Mouse (Mus musculus): ENCODE measurements around the gene Tfcp2l1. TPM values are rescaled to one million over a fixed set of nuclear protein-coding genes. Genes with fewer than 3 reads are reported as not detected.

The Tfcp2l1 gene
- polyA plus RNA-seq, 1 experiment from 2014 or later: 1.2 TPM

DNA sequence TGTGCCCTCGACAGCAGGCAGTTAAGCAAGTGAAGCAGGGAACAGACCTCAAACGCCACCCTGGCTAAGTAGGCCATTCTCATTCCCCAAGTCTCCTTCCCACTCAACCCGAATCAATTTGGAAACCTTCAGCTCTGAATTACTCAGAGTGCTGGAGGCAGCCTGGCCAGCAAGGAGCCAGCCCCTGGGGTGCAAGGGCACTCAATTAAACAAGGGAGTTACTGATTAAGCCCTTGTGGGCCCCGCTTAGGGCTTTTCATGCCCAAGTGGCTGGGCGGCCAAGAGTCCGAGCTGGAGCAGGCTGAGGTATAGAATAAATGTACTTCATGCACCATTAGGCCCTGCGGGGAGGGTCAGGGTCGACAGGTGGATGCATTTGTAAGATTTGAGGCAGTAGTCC, 44.5 kb downstream of the Tfcp2l1 start:
- Histone ChIP-seq H3K4me2 (ENCODE audit: low read depth, low read length) (no peak overlapping the region), H3K4me1 (ENCODE audit: control insufficient read depth, low read depth, low read length) (no peaks in the 10 kb centered on the region), H3K4me3 (ENCODE audit: low read depth, low read length) (no peak overlapping the region), H3K9ac (ENCODE audit: low read depth, low read length) (no peak overlapping the region), H3K9me3 (replicated peaks; ENCODE audit: control insufficient read depth, low read length) (no peaks in the 10 kb centered on the region), H3K36me3 (ENCODE audit: control insufficient read depth, insufficient read depth) (no peaks in the 10 kb centered on the region), H3K27ac (ENCODE audit: low read length) (no peak overlapping the region), H3K27me3 (ENCODE audit: control insufficient read depth, insufficient read depth, low read depth, low read length) (no peaks in the 10 kb centered on the region)
- ATAC-seq (ENCODE audit: low read depth): no peak
- 52% methylated on average over 8 of the region's 8 CpGs for WGBS (ENCODE audit: insufficient replicate concordance)

DNA sequence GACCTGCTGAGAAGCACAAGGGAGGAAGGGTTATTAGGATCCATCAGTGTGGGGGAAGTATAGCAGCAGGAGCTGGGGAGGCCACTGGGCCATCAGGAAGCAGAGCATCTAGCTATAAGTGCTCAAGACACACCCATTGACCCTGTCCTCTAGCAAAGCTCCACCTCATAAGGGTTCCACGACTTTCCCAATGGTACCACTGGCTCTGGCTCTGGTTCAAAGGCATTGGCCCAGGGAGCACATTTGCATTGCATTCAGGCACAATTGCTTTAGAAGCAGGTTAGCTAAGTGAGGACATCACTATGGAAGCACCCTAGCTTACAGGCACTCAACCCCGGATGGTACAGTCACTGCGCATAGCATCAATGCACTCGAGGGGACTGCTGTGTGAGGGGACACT, 46.4 kb downstream of the Tfcp2l1 start:
- Histone ChIP-seq H3K4me2 (ENCODE audit: low read depth, low read length) (no peak overlapping the region), H3K27me3 (ENCODE audit: control insufficient read depth, insufficient read depth, low read depth, low read length) (no peaks in the 10 kb centered on the region), H3K4me1 (ENCODE audit: control insufficient read depth, low read depth, low read length) (no peaks in the 10 kb centered on the region), H3K36me3 (ENCODE audit: control insufficient read depth, insufficient read depth) (no peaks in the 10 kb centered on the region), H3K9ac (ENCODE audit: low read depth, low read length) (no peak overlapping the region), H3K27ac (ENCODE audit: low read length) (no peak overlapping the region), H3K4me3 (ENCODE audit: low read depth, low read length) (no peak overlapping the region), H3K9me3 (replicated peaks; ENCODE audit: control insufficient read depth, low read length) (no peaks in the 10 kb centered on the region)
- 61% methylated on average over 4 of the region's 4 CpGs for WGBS (ENCODE audit: insufficient replicate concordance)
- no peak for ATAC-seq (ENCODE audit: low read depth)

GRCm38 (mm10) chr1:118681980-118682379, 54.2 kb downstream of the Tfcp2l1 start:
- no peaks in the 10 kb centered on the region for H3K9me3 ChIP-seq (replicated peaks; ENCODE audit: control insufficient read depth, low read length)
- no peaks in the 10 kb centered on the region for H3K27me3 ChIP-seq (ENCODE audit: control insufficient read depth, insufficient read depth, low read depth, low read length)
- H3K4me1 ChIP-seq (ENCODE audit: control insufficient read depth, low read depth, low read length): no peaks in the 10 kb centered on the region
- 53% methylated on average over 1 of the region's 1 CpGs for WGBS (ENCODE audit: insufficient replicate concordance)
- H3K9ac ChIP-seq (ENCODE audit: low read depth, low read length): no peak overlapping the region
- no peak for ATAC-seq (ENCODE audit: low read depth)
- no peak overlapping the region for H3K27ac ChIP-seq (ENCODE audit: low read length)
- no peak overlapping the region for H3K4me2 ChIP-seq (ENCODE audit: low read depth, low read length)
- H3K4me3 ChIP-seq (ENCODE audit: low read depth, low read length): no peak overlapping the region
- H3K36me3 ChIP-seq (ENCODE audit: control insufficient read depth, insufficient read depth): no peaks in the 10 kb centered on the region

- H3K9ac ChIP-seq (ENCODE audit: low read depth, low read length): no peak overlapping the region
- H3K4me2 ChIP-seq (ENCODE audit: low read depth, low read length): no peak overlapping the region
- no peak for ATAC-seq (ENCODE audit: low read depth)
- no peaks in the 10 kb centered on the region for H3K4me1 ChIP-seq (ENCODE audit: control insufficient read depth, low read depth, low read length)
- no peak overlapping the region for H3K27ac ChIP-seq (ENCODE audit: low read length)
- no peaks in the 10 kb centered on the region for H3K36me3 ChIP-seq (ENCODE audit: control insufficient read depth, insufficient read depth)
- no peaks in the 10 kb centered on the region for H3K27me3 ChIP-seq (ENCODE audit: control insufficient read depth, insufficient read depth, low read depth, low read length)
- 44% methylated on average over 4 of the region's 4 CpGs for WGBS (ENCODE audit: insufficient replicate concordance)
- H3K4me3 ChIP-seq (ENCODE audit: low read depth, low read length): no peak overlapping the region
- H3K9me3 ChIP-seq (replicated peaks; ENCODE audit: control insufficient read depth, low read length): no peaks in the 10 kb centered on the region
Observed at GRCm38 (mm10) chr1:118683686-118684085, 55.9 kb downstream of the Tfcp2l1 start.

DNA sequence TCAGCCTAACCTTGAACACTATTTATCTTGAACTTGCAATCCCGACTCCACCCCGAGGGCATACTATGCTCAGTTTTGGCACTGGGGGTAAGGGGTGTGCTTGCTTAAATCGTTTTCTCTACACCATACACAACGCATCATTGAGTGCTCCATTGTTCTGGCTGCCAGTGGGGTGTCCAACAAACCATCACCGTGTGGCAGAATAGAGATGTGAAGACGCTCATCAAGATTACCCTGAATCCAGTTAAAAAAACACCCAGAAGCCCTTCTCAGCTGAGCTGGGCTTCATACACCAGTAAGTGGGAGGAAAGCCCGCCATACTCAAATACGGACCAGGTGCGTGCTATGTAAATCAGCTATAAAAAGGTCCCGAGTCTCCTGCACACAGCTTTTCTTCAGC, 60.0 kb downstream of the Tfcp2l1 start:
- Histone ChIP-seq H3K4me2 (ENCODE audit: low read depth, low read length) (no peak overlapping the region), H3K4me3 (ENCODE audit: low read depth, low read length) (no peak overlapping the region), H3K27ac (ENCODE audit: low read length) (no peak overlapping the region), H3K4me1 (ENCODE audit: control insufficient read depth, low read depth, low read length) (no peaks in the 10 kb centered on the region), H3K9me3 (replicated peaks; ENCODE audit: control insufficient read depth, low read length) (no peaks in the 10 kb centered on the region), H3K9ac (ENCODE audit: low read depth, low read length) (no peak overlapping the region), H3K36me3 (ENCODE audit: control insufficient read depth, insufficient read depth) (no peaks in the 10 kb centered on the region), H3K27me3 (ENCODE audit: control insufficient read depth, insufficient read depth, low read depth, low read length) (no peaks in the 10 kb centered on the region)
- WGBS (ENCODE audit: insufficient replicate concordance): 63% methylated on average over 10 of the region's 10 CpGs
- ATAC-seq (ENCODE audit: low read depth): no peak

- no peaks in the 10 kb centered on the region for H3K36me3 ChIP-seq (ENCODE audit: control insufficient read depth, insufficient read depth)
Observed at GRCm38 (mm10) chr1:118689830-118690229, 62.1 kb downstream of the Tfcp2l1 start.

GRCm38 (mm10) chr1:118694436-118694835, 66.7 kb downstream of the Tfcp2l1 start:
- no peak overlapping the region for H3K4me2 ChIP-seq (ENCODE audit: low read depth, low read length)
- no peak for ATAC-seq (ENCODE audit: low read depth)
- H3K27me3 ChIP-seq (ENCODE audit: control insufficient read depth, insufficient read depth, low read depth, low read length): no peaks in the 10 kb centered on the region
- H3K9me3 ChIP-seq (replicated peaks; ENCODE audit: control insufficient read depth, low read length): no peaks in the 10 kb centered on the region
- 57% methylated on average over 2 of the region's 2 CpGs for WGBS (ENCODE audit: insufficient replicate concordance)
- H3K4me3 ChIP-seq (ENCODE audit: low read depth, low read length): no peak overlapping the region
- no peak overlapping the region for H3K27ac ChIP-seq (ENCODE audit: low read length)
- H3K9ac ChIP-seq (ENCODE audit: low read depth, low read length): no peak overlapping the region
- H3K36me3 ChIP-seq (ENCODE audit: control insufficient read depth, insufficient read depth): no peaks in the 10 kb centered on the region
- no peaks in the 10 kb centered on the region for H3K4me1 ChIP-seq (ENCODE audit: control insufficient read depth, low read depth, low read length)

More at GRCm38 (mm10) chr1:118689830-118690229, 62.1 kb downstream of the Tfcp2l1 start:
- H3K4me3 ChIP-seq (ENCODE audit: low read depth, low read length): no peak overlapping the region
- H3K9me3 ChIP-seq (replicated peaks; ENCODE audit: control insufficient read depth, low read length): no peaks in the 10 kb centered on the region
- H3K9ac ChIP-seq (ENCODE audit: low read depth, low read length): no peak overlapping the region
- H3K4me1 ChIP-seq (ENCODE audit: control insufficient read depth, low read depth, low read length): no peaks in the 10 kb centered on the region
- WGBS (ENCODE audit: insufficient replicate concordance): 43% methylated on average over 5 of the region's 5 CpGs
- H3K4me2 ChIP-seq (ENCODE audit: low read depth, low read length): no peak overlapping the region
- H3K27me3 ChIP-seq (ENCODE audit: control insufficient read depth, insufficient read depth, low read depth, low read length): no peaks in the 10 kb centered on the region
- no peak for ATAC-seq (ENCODE audit: low read depth)
- no peak overlapping the region for H3K27ac ChIP-seq (ENCODE audit: low read length)

GRCm38 (mm10) chr1:118697906-118698305, 70.2 kb downstream of the Tfcp2l1 start:
- ATAC-seq (ENCODE audit: low read depth): no peak
- H3K27me3 ChIP-seq (ENCODE audit: control insufficient read depth, insufficient read depth, low read depth, low read length): no peaks in the 10 kb centered on the region
- no peak overlapping the region for H3K4me2 ChIP-seq (ENCODE audit: low read depth, low read length)
- no peak overlapping the region for H3K9ac ChIP-seq (ENCODE audit: low read depth, low read length)
- 52% methylated on average over 6 of the region's 6 CpGs for WGBS (ENCODE audit: insufficient replicate concordance)
- H3K4me1 ChIP-seq (ENCODE audit: control insufficient read depth, low read depth, low read length): no peaks in the 10 kb centered on the region
- no peaks in the 10 kb centered on the region for H3K36me3 ChIP-seq (ENCODE audit: control insufficient read depth, insufficient read depth)
- no peak overlapping the region for H3K27ac ChIP-seq (ENCODE audit: low read length)
- H3K4me3 ChIP-seq (ENCODE audit: low read depth, low read length): no peak overlapping the region
- H3K9me3 ChIP-seq (replicated peaks; ENCODE audit: control insufficient read depth, low read length): no peaks in the 10 kb centered on the region

GRCm38 (mm10) chr1:118699118-118699890, 71.6 kb downstream of the Tfcp2l1 start:
- no peaks in the 10 kb centered on the region for H3K4me1 ChIP-seq (ENCODE audit: control insufficient read depth, low read depth, low read length)
- no peak for ATAC-seq (ENCODE audit: low read depth)
- H3K9me3 ChIP-seq (replicated peaks; ENCODE audit: control insufficient read depth, low read length): no peaks in the 10 kb centered on the region
- no peaks in the 10 kb centered on the region for H3K27me3 ChIP-seq (ENCODE audit: control insufficient read depth, insufficient read depth, low read depth, low read length)
- no peak overlapping the region for H3K4me3 ChIP-seq (ENCODE audit: low read depth, low read length)
- no peak overlapping the region for H3K27ac ChIP-seq (ENCODE audit: low read length)
- H3K4me2 ChIP-seq (ENCODE audit: low read depth, low read length): no peak overlapping the region
- H3K36me3 ChIP-seq (ENCODE audit: control insufficient read depth, insufficient read depth): no peaks in the 10 kb centered on the region
- WGBS (ENCODE audit: insufficient replicate concordance): 40% methylated on average over 6 of the region's 6 CpGs
- H3K9ac ChIP-seq (ENCODE audit: low read depth, low read length): no peak overlapping the region

Data from liver, embryonic 16.5 days (tissue).